Mouse (Mus musculus): Measurements from ENCODE around the gene Lekr1.

DNA sequence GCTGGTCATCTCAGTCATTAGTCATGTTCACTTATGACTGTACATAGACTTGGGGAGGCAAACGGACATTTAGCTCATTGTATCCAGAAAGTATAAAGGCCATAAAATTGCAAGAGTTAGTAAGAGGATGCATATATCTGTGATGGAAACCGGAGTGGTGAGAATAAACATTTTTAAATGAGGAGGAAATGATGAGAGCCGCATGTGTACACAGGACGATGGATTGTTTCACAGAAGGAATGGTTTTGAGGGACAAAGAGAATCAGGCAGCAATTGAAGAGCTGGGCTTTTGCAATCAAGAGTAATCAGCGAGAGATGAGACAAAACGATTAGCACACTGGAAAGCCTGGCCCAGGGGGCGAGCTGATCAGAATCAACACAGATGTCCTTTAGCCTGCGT lies 18.4 kb upstream of the Lekr1 start:
- no peak for TF ChIP-seq ZNF384 (IDR thresholded peaks at IDR 0.05; ENCODE audit: low read depth, low read length)
- TF ChIP-seq CHD2 (IDR thresholded peaks at IDR 0.05; ENCODE audit: low read depth, low read length) = no peak
